In genomic region chr12:79028911-79029861, GRCm38 (mm10) we compare ENCODE assay signal across 8 mouse cellular contexts. TPM values are rescaled to one million over a fixed set of nuclear protein-coding genes. Genes with fewer than 3 reads are reported as not detected.
DNase-seq lines count a peak whose midpoint lies in the region; ATAC-seq lines count a peak whose summit lies in the region.
"Had no signal": no experiment of that assay in that cellular context is flagged by ENCODE, and none has a peak within 500 bp of the region (broad histone marks: within the 10 kb centered on the region; RNA-seq: fewer than 3 reads in every experiment).

Gene Plekhh1 (plus strand): TSS chr12:79029163.

- H3K4me1 ChIP-seq in forebrain, embryonic 12.5 days: peaks cover 10% of the 10 kb centered on the region; the same call in 1 of the 2 replicates

- peak within 1 kb of the TSS; percentile 96 for H3K4me2 ChIP-seq in forebrain, embryonic 12.5 days

- ATAC-seq in forebrain, embryonic 12.5 days (ENCODE audit: low FRiP score): peak; percentile 92
- ATAC-seq in hematopoietic stem cell, adult 5-6 weeks (replicated peaks in 1 of 2; ENCODE audit: insufficient read depth in 1 of 2, low FRiP score in 2 of 2, low TSS enrichment in 1 of 2, low read depth in 1 of 2, poor library complexity in 2 of 2, severe bottlenecking in 2 of 2): peak; percentile 58 to 66; a peak in 3 of 4 replicates

- H3K4me3 ChIP-seq in forebrain, embryonic 12.5 days (replicated peaks): peak within 1 kb of the TSS; percentile 88

- H3K27ac ChIP-seq in forebrain, embryonic 12.5 days: peak within 1 kb of the TSS; percentile 56; the same call in 1 of the 2 replicates
- H3K27ac ChIP-seq: macrophage had no signal

- peaks cover 4% of the 10 kb centered on the region; the same call in 1 of the 2 replicates for H3K27me3 ChIP-seq in forebrain, embryonic 12.5 days

- H3K9ac ChIP-seq in forebrain, embryonic 12.5 days: peak within 1 kb of the TSS; percentile 91

- no peaks in the 10 kb centered on the region for H3K9me3 ChIP-seq in forebrain, embryonic 12.5 days

- WGBS in forebrain, embryonic 12.5 days: under 1% methylated on average over 80 of the region's 80 CpGs

- no peaks in the 10 kb centered on the region for H3K36me3 ChIP-seq in forebrain, embryonic 12.5 days (replicated peaks)

- DNase-seq in MN1 (ENCODE audit: low spot score): peak; percentile 81
- peak; percentile 62 for DNase-seq in brain, adult 2 months (ENCODE audit: low read depth, low spot score)
- DNase-seq in layer of hippocampus, adult 8-10 months (ENCODE audit: low spot score in 2 of 2): no peak
- DNase-seq in lung, postnatal 4 days: peak; percentile 79 to 83
- peak; percentile 31 for DNase-seq in right cerebral cortex, postnatal 14 days

RNA-seq across cellular contexts. Expression of gene Plekhh1, which starts in this region (rescaled TPM):
- 5.6 and 6.1 TPM in 2 replicates for polyA plus RNA-seq in forebrain, embryonic 12.5 days (2016; fragmentation: Nextera tagmentation; extraction: Ambion mirVana)
- 0.13 and 0.60 TPM in 2 replicates for total RNA-seq in hematopoietic stem cell, adult 5-6 weeks (2017)
- total RNA-seq in layer of hippocampus, adult 8-10 months (2022): 10 to 100 TPM; 18.4 to 19.5 (median 18.9) TPM

Comparison
In these comparisons a context has a peak if more than half of its experiments do, and no peak if none do; other contexts are left out.
1. RNA of gene Plekhh1 (total RNA-seq): 18.4 to 19.5 TPM in layer of hippocampus, adult 8-10 months; 0.13 to 0.60 TPM in hematopoietic stem cell, adult 5-6 weeks; every median in the first group is over 10 times any median in the second.
2. Peak in ATAC-seq in hematopoietic stem cell, adult 5-6 weeks; RNA of the gene not detected or under 1 TPM.
3. DNase-seq: peak in MN1 (single experiment), brain, adult 2 months (single experiment), lung, postnatal 4 days (2 of 2) and right cerebral cortex, postnatal 14 days (single experiment); none in layer of hippocampus, adult 8-10 months (0 of 2).